In the genomic region with DNA sequence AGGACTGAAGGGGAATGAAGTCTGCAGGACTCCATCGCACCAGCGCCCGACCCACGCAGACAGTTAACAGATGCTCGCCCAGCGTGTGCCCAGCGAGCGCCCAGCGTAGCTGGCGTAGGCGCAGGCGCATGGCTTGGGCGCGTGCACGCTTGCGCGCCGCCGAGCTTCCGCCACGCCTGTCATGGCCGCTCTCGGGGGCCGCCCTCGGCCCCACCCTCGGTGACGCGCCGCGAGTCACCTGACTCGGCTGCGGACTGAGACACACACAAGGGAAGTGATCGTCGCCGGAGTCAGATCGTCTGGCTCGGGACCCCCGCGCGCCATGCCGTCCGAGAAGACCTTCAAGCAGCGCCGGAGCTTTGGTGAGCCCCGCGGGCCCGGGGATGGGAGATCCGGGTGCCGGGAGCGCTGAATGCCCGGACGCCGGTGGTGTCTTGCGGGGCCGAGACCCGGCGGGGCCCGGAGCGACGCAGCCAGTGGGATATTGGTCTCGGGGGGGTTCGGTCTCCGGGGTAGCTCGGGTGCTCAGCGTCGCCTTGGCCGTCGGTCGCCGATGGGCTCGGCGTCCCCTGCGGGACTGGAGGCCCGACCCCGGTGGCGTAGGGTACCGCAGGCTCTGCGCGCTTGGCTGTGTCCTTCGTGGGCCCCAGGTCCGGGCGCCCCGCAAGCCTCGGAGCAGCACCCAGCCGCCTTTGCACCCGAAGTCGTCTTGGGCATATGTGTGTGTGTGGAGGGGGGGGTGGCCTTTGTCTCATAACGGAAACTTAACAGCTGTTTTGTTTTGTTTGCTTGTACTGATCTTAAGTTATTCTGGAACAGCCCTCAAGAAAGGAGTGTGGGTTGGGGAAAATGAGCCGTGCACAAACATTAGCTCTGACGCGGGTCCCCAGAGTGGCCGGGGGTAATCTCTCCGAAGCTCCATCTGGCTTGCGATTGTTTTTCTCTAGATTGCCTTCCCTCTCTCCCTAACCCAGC, we compare ENCODE assay signal across 8 mouse cellular contexts. TPM values are rescaled to one million over a fixed set of nuclear protein-coding genes. Genes with fewer than 3 reads are reported as not detected.
DNase-seq lines count a peak whose midpoint lies in the region; ATAC-seq lines count a peak whose summit lies in the region.

A gene (plus strand): TSS at position 159 of the 975 bp plus-strand sequence.

- peak; percentile 86 for ATAC-seq in hindbrain, embryonic 15.5 days (ENCODE audit: low FRiP score, low read depth)

- DNase-seq in R1 (ENCODE audit: low read depth, low spot score) = peak; percentile 93
- DNase-seq in cerebellum, postnatal 25 days = peak; percentile 99
- peak; percentile 96 to 98 for DNase-seq in frontal cortex, postnatal 36 days (ENCODE audit: low spot score in 2 of 2)
- peak; percentile 95 for DNase-seq in left cerebral cortex, adult 11 months (ENCODE audit: low spot score)
- peak; percentile 97 to 98 for DNase-seq in lung, postnatal 4 days
- DNase-seq in retina, postnatal 7 days (ENCODE audit: low read depth, low spot score) = peak; percentile 92
- DNase-seq in urinary bladder, adult 2 months (ENCODE audit: low spot score) = peak; percentile 96

- under 1% methylated on average over 93 of the region's 94 CpGs for WGBS in hindbrain, embryonic 15.5 days

- H3K4me2 ChIP-seq in hindbrain, embryonic 15.5 days = peak within 1 kb of the TSS; percentile 87

- H3K4me1 ChIP-seq in hindbrain, embryonic 15.5 days (replicated peaks) = peaks cover 33% of the 10 kb centered on the region

- no peaks in the 10 kb centered on the region for H3K9me3 ChIP-seq in hindbrain, embryonic 15.5 days

- H3K36me3 ChIP-seq in hindbrain, embryonic 15.5 days = peaks cover 10% of the 10 kb centered on the region

- H3K27ac ChIP-seq in hindbrain, embryonic 15.5 days (replicated peaks) = peak within 1 kb of the TSS; percentile 84

- peak within 1 kb of the TSS; percentile 88 for H3K4me3 ChIP-seq in hindbrain, embryonic 15.5 days

- no peaks in the 10 kb centered on the region for H3K27me3 ChIP-seq in hindbrain, embryonic 15.5 days

- peak within 1 kb of the TSS; percentile 85 for H3K9ac ChIP-seq in hindbrain, embryonic 15.5 days

RNA-seq across cellular contexts. Expression of the gene that starts here (rescaled TPM):
- 349 and 352 TPM in 2 replicates for polyA plus RNA-seq in hindbrain, embryonic 15.5 days (2015; fragmentation: Nextera tagmentation; extraction: Ambion mirVana)
- 52.4 and 97.9 TPM in 2 replicates for polyA plus RNA-seq in urinary bladder, adult 2 months (2012; rRNA removed)

Comparison
In these comparisons a context has a peak if more than half of its experiments do, and no peak if none do; other contexts are left out.
1. Peak in every context shown above with its lines: DNase-seq, ATAC-seq, H3K4me3 ChIP-seq and H3K27ac ChIP-seq.